Mouse (Mus musculus): ENCODE measurements around the gene Ppif.

The Ppif gene

DNA sequence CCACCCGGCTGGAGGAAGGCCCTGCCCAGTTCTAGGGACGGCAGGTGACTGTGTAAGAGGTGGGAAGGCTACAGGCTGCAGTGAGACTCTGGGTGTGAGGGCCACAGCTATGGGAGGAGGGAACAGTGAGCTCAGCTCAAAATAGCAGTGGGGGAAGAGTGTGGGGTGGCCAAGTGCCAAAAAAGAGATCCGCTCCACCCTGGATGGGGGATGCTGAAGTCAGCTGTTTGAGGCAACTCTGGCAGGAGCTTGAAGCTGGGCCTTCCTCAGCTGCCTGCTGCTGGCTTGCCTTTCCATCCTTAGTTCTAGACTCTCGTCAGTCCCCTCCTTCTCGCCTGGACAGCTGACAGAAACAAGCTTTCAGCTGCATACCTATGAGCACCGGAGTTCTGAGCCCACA lies 42.6 kb downstream of the Ppif start:
- peak; percentile 81 to 87 for DNase-seq (ENCODE audit: low spot score in 2 of 2)

DNA sequence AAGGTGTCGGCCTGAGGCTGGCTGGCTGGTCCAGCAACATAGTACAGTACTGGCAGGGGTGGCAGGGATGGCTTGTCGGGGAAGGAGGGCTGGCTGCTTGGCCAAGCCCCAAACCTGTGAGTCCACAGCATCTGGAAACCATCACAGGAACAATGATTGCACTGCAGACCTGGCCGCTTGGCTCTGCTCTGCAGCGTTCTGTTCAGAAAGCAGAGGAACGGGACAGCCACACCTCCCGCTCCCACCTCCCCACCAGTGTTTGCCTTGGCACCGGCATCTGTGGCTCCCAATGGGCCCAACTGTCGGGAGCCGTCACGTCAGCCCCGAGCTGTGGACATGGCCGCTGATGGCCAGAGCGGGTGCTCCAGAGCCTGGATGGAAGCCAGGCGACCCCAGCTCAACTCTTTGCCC lies 44.6 kb downstream of the Ppif start:
- no peak for DNase-seq (ENCODE audit: low spot score in 2 of 2)

- peak; percentile 56 to 68 for DNase-seq (ENCODE audit: low spot score in 2 of 2)
These were observed 46.1 kb downstream of the Ppif start for GRCm38 (mm10) chr14:25739957-25740565.

GRCm38 (mm10) chr14:25741211-25741610 lies 47.3 kb downstream of the Ppif start:
- DNase-seq (ENCODE audit: low spot score in 2 of 2) = no peak

DNA sequence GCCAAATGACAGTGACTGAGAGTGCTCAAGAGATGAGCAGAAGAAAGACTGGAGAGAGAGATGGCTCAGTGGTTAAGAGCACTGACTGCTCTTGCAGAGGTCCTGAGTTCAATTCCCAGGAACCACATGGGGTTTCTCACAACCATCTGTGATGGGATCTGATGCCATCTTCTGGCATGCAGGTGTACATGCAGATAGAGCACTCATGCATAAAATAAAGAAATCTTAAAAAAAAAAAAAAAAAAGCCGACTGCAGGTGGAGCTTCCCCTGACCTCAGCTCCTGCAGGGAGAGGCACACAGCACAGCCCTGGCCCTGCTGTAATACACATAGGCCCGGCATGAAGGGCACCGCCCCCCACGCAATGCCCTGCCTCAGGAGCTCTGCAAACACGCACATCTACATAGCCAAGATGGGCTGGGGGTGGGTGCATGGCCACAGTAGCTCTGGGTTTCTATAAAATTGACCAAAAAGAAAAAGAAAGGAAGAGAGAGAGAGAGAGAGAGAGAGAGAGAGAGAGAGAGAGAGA lies 48.0 kb downstream of the Ppif start:
- no peak for DNase-seq (ENCODE audit: low spot score in 2 of 2)

DNA sequence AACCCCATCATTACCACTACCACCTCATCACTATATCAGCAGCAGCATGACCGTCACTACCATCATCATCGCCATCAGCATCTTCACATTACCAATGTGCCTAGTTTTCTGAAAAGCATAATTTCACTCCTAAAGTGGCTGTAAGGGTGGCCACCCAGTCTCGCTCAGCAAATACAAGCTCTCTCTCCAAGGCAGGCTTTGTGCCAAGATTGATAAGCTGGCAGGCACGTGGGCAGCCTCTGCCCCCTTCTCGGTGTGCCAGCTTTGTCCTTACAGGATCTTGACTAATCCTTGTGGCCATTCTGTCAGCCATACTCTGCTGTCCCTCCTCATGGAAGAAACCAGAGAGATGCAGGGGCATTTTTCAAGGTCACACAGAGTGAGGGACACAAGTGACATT lies 49.0 kb downstream of the Ppif start:
- DNase-seq (ENCODE audit: low spot score in 2 of 2) = no peak

DNA sequence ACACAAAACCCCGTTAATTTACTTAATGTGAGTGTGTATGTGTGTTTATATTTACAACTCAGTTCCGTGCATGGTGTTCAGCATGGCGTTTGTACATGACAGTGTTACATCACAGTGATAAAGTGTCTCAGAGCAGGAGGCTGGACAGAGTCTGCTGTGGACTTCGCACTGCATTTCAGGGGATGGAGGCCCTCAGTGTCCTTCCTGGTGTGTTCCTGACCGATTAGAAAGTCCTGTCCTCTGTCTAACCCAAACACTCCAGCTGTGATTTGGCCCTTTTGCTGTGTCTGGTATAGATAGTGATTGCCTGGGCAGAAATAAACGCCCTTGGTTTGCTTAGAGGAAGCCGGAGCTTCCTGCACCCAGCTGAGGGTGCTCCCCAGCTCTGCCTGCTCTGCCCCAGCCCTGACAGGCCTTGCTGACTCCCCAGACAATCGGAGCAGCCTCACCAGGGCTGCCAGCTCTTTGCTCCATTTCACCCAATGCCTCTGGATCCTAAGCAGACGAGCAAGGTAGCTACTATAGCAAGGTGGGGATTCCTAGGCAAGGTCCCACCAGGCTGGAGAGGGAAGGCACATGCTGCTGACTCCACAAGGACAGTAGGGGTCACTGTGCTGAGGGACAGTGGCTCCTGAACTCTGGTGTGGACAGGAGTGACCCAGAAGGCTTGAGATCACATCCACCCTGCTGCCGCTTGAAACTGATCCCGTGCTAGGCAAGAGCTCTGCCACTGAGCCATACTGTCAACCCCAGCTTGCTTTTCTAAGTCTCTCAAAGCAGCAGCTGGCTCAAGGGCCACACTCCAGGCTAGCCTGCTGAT lies 51.6 kb downstream of the Ppif start:
- DNase-seq (ENCODE audit: low spot score in 2 of 2) = no peak

GRCm38 (mm10) chr14:25746371-25746770 lies 52.4 kb downstream of the Ppif start:
- DNase-seq (ENCODE audit: low spot score in 2 of 2) = no peak

- DNase-seq (ENCODE audit: low spot score in 2 of 2) = no peak
These were observed 53.3 kb downstream of the Ppif start for GRCm38 (mm10) chr14:25746971-25747945.

- no peak for DNase-seq (ENCODE audit: low spot score in 2 of 2)
These were observed 54.2 kb downstream of the Ppif start for GRCm38 (mm10) chr14:25747996-25748756.

DNA sequence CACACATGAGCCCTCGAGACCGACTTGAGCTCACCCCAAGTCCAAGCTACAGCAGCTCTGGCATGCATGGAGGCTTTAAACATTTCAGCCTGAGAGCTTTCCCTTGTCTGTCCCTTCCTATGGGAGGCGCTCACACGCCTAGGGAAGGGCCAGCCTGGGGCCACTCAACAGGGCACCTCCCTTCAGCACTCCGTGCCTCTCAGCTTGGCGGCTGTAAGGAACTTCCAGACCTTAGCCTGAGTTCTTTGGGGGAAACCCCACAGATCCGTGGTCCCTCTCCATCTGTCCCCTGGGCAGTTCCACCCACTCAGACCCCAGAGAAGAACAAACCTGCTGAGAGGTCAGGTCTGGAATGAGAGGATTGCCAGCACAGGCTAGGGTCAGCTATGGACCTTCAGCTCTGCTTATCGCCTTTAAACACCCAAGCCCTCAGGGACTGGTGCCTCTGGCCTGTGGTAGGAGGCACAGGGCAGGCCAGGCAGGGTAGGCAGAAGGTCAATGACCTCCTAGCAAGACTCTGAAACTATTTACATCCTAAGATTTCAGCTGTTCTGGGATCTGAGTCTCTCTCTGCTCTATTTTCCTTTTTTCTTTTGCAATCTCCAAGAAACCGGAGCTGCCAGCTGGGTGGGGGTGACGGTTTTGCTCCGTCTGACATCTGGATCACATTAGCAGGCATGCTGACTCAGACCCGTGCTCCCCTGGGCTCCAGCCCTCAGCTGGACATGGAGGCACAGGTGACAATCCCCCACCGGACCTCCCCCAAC lies 55.4 kb downstream of the Ppif start:
- no peak for DNase-seq (ENCODE audit: low spot score in 2 of 2)
